In genomic region chr7:139998691-139999350, GRCm38 (mm10) we compare ENCODE assay signal across 26 mouse cellular contexts. TPM values are rescaled to one million over a fixed set of nuclear protein-coding genes. Genes with fewer than 3 reads are reported as not detected.
DNase-seq lines count a peak whose midpoint lies in the region; ATAC-seq and TF ChIP-seq lines count a peak whose summit lies in the region.
"Had no signal": no experiment of that assay in that cellular context is flagged by ENCODE, and none has a peak within 500 bp of the region (broad histone marks: within the 10 kb centered on the region; RNA-seq: fewer than 3 reads in every experiment).

No protein-coding gene starts in this region.

- 96% methylated on average over 13 of the region's 13 CpGs for WGBS in heart, embryonic 10.5 days
- WGBS in liver, postnatal 0 days (ENCODE audit: insufficient replicate concordance) = 93% methylated on average over 13 of the region's 13 CpGs

- H3K9me3 ChIP-seq in heart, embryonic 10.5 days = no peaks in the 10 kb centered on the region
- no peaks in the 10 kb centered on the region for H3K9me3 ChIP-seq in liver, postnatal 0 days (ENCODE audit: low read length)
- H3K9me3 ChIP-seq: forebrain, embryonic 12.5 days; hindbrain, embryonic 13.5 days; limb, embryonic 15.5 days; liver, embryonic 15.5 days; neural tube, embryonic 13.5 days had no signal

- TF ChIP-seq CTCF in liver, postnatal 0 days (IDR thresholded peaks at IDR 0.05; ENCODE audit: low read depth) = no peak

- H3K27me3 ChIP-seq in heart, embryonic 10.5 days (ENCODE audit: insufficient read depth, poor library complexity, severe bottlenecking) = peaks cover 8% of the 10 kb centered on the region; the same call in 1 of the 2 replicates
- no peaks in the 10 kb centered on the region for H3K27me3 ChIP-seq in liver, postnatal 0 days (ENCODE audit: insufficient read depth, low read length)
- H3K27me3 ChIP-seq: forebrain, embryonic 12.5 days; hindbrain, embryonic 13.5 days; limb, embryonic 15.5 days; liver, embryonic 15.5 days; neural tube, embryonic 13.5 days had no signal

- peaks cover 82% of the 10 kb centered on the region for H3K36me3 ChIP-seq in heart, embryonic 10.5 days
- peaks cover 53% of the 10 kb centered on the region for H3K36me3 ChIP-seq in liver, postnatal 0 days (replicated peaks; ENCODE audit: insufficient read depth, low read length)

- no peak for TF ChIP-seq EP300 in liver, postnatal 0 days (IDR thresholded peaks at IDR 0.05; ENCODE audit: low read depth)

- H3K27ac ChIP-seq in heart, embryonic 10.5 days = no peak overlapping the region
- no peak overlapping the region for H3K27ac ChIP-seq in liver, postnatal 0 days (ENCODE audit: low read depth)
- H3K27ac ChIP-seq: forebrain, embryonic 12.5 days; hindbrain, embryonic 13.5 days; limb, embryonic 15.5 days; liver, embryonic 15.5 days; neural tube, embryonic 13.5 days had no signal

- H3K9ac ChIP-seq in liver, postnatal 0 days (replicated peaks) = no peak overlapping the region
- H3K9ac ChIP-seq: forebrain, embryonic 12.5 days; hindbrain, embryonic 13.5 days; limb, embryonic 15.5 days; liver, embryonic 15.5 days; neural tube, embryonic 13.5 days had no signal

- no peaks in the 10 kb centered on the region for H3K4me1 ChIP-seq in heart, embryonic 10.5 days
- no peaks in the 10 kb centered on the region for H3K4me1 ChIP-seq in liver, postnatal 0 days (ENCODE audit: insufficient read depth)
- H3K4me1 ChIP-seq: forebrain, embryonic 12.5 days; hindbrain, embryonic 13.5 days; limb, embryonic 15.5 days; liver, embryonic 15.5 days; neural tube, embryonic 13.5 days had no signal

- no peak for ATAC-seq in liver, postnatal 0 days
- ATAC-seq: inflammation-experienced regulatory T-cells, adult 6 months had no signal

- DNase-seq in heart, postnatal 25 days (ENCODE audit: low spot score) = peak; percentile 0
- DNase-seq in heart, embryonic 10.5 days (ENCODE audit: low spot score) = no peak
- peak; percentile 33 to 36 for DNase-seq in left cerebral cortex, adult 9 months (ENCODE audit: low spot score in 2 of 2)
- no peak for DNase-seq in left cerebral cortex, adult 11 months (ENCODE audit: low spot score)
- peak; percentile 82 for DNase-seq in brain, adult 2 months (ENCODE audit: low read depth, low spot score)
- peak; percentile 53 for DNase-seq in left cerebral cortex, postnatal 36 days (ENCODE audit: low spot score in 2 of 2)
- no peak for DNase-seq in liver, postnatal 0 days
- DNase-seq: B cell, adult 2 months; gastrocnemius, postnatal 25 days; heart, postnatal 10 days; kidney, adult 2 months; kidney, postnatal 14 days; lung, postnatal 10 days; midbrain, embryonic 14.5 days; thymus, postnatal 36 days had no signal

- no peak overlapping the region for H3K4me2 ChIP-seq in liver, postnatal 0 days (ENCODE audit: low read depth, low read length)
- H3K4me2 ChIP-seq: forebrain, embryonic 12.5 days; heart, embryonic 11.5 days; hindbrain, embryonic 13.5 days; limb, embryonic 15.5 days; liver, embryonic 15.5 days; neural tube, embryonic 13.5 days had no signal

- no peak overlapping the region for H3K4me3 ChIP-seq in heart, embryonic 10.5 days
- no peak overlapping the region for H3K4me3 ChIP-seq in liver, postnatal 0 days (ENCODE audit: low read depth, low read length)
- H3K4me3 ChIP-seq: forebrain, embryonic 12.5 days; hindbrain, embryonic 13.5 days; limb, embryonic 15.5 days; liver, embryonic 15.5 days; neural tube, embryonic 13.5 days had no signal

- intact Hi-C loops in heart, postnatal 25 days (cut with DNase I) = no loop called here
- intact Hi-C loops in left cerebral cortex, postnatal 36 days (cut with DNase I) = loop anchor here (10.0 kb wide), 1 partner anchor 94 kb away; no protein-coding TSS in a partner anchor

RNA-seq across cellular contexts. Expression of gene Adam8, which starts 6.5 kb away (rescaled TPM):
- under 1 TPM; 0.20 to 0.73 TPM for total RNA-seq in heart, postnatal 25 days (2021)
- polyA plus RNA-seq in heart, embryonic 10.5 days (2016; fragmentation: Nextera tagmentation; extraction: Ambion mirVana) = 0.57 and 1.3 TPM in 2 replicates
- 1 to 10 TPM; 1.7 to 3.5 TPM for total RNA-seq in left cerebral cortex, postnatal 36 days (2021)
- polyA plus RNA-seq in liver, postnatal 0 days (2015; fragmentation: Nextera tagmentation; extraction: Ambion mirVana) = 1.2 and 1.8 TPM in 2 replicates

RNA-seq across cellular contexts. Expression of gene 6430531B16Rik, which starts 20.3 kb away (rescaled TPM):
- total RNA-seq in heart, postnatal 25 days (2021) = not detected
- polyA plus RNA-seq in heart, embryonic 10.5 days (2016; fragmentation: Nextera tagmentation; extraction: Ambion mirVana) = 0.33 TPM in 1 of 2 replicates, not detected in the other
- total RNA-seq in left cerebral cortex, postnatal 36 days (2021) = 1 to 10 TPM; 1.0 to 2.0 TPM
- polyA plus RNA-seq in liver, postnatal 0 days (2015; fragmentation: Nextera tagmentation; extraction: Ambion mirVana) = not detected in 2 replicates
- total RNA-seq: common myeloid progenitor, adult 5-6 weeks; gastrocnemius, postnatal 25 days; heart, postnatal 10 days had no signal
- polyA plus RNA-seq: liver, embryonic 15.5 days had no signal

RNA-seq across cellular contexts. Expression of gene Zfp511, which starts 37.4 kb away (rescaled TPM):
- total RNA-seq in heart, postnatal 25 days (2021) = 10 to 100 TPM; 10.9 to 11.2 TPM
- 36.8 and 36.9 TPM in 2 replicates for polyA plus RNA-seq in heart, embryonic 10.5 days (2016; fragmentation: Nextera tagmentation; extraction: Ambion mirVana)
- 10 to 100 TPM; 20.8 to 24.4 TPM for total RNA-seq in left cerebral cortex, postnatal 36 days (2021)
- 10.5 and 10.7 TPM in 2 replicates for polyA plus RNA-seq in liver, postnatal 0 days (2015; fragmentation: Nextera tagmentation; extraction: Ambion mirVana)

RNA-seq across cellular contexts. Expression of gene Tubgcp2, which starts 37.6 kb away (rescaled TPM):
- 10 to 100 TPM; 25.4 to 27.2 TPM for total RNA-seq in heart, postnatal 25 days (2021)
- 50.8 and 55.4 TPM in 2 replicates for polyA plus RNA-seq in heart, embryonic 10.5 days (2016; fragmentation: Nextera tagmentation; extraction: Ambion mirVana)
- 10 to 100 TPM; 35.3 to 36.9 TPM for total RNA-seq in left cerebral cortex, postnatal 36 days (2021)
- polyA plus RNA-seq in liver, postnatal 0 days (2015; fragmentation: Nextera tagmentation; extraction: Ambion mirVana) = 14.2 and 16.0 TPM in 2 replicates

RNA-seq across cellular contexts. Expression of gene Msx3, which starts 50.1 kb away (rescaled TPM):
- total RNA-seq in heart, postnatal 25 days (2021) = not detected
- not detected in 2 replicates for polyA plus RNA-seq in heart, embryonic 10.5 days (2016; fragmentation: Nextera tagmentation; extraction: Ambion mirVana)
- total RNA-seq in left cerebral cortex, postnatal 36 days (2021) = under 1 TPM; 0.20 to 0.25 TPM
- not detected in 2 replicates for polyA plus RNA-seq in liver, postnatal 0 days (2015; fragmentation: Nextera tagmentation; extraction: Ambion mirVana)
- total RNA-seq: adrenal gland, postnatal 4 days; common myeloid progenitor, adult 5-6 weeks; gastrocnemius, postnatal 25 days; heart, postnatal 10 days; megakaryocyte progenitor cell, adult 5-6 weeks had no signal
- polyA plus RNA-seq: cerebellum, adult 2 months; inflammation-experienced regulatory T-cells, adult 6 months; kidney, adult 2 months; limb, embryonic 15.5 days; liver, embryonic 15.5 days had no signal

Comparison
In these comparisons a context has a peak if more than half of its experiments do, and no peak if none do; other contexts are left out.
1. DNase-seq: peak in heart, postnatal 25 days (single experiment), left cerebral cortex, adult 9 months (2 of 2), brain, adult 2 months (single experiment) and left cerebral cortex, postnatal 36 days (2 of 2); none in heart, embryonic 10.5 days (single experiment), left cerebral cortex, adult 11 months (single experiment) and liver, postnatal 0 days (single experiment).